Mouse (Mus musculus): ENCODE measurements at regions not wholly inside any gene's neighbourhood (a gene's known extent, or its start where the extent isn't known, plus 50 kb on each side); places are given as distances from the start of the nearest gene placed in this dataset.

GRCm38 (mm10) chr12:54361762-54362161 is 158.1 kb upstream of the Egln3 start:
- TF ChIP-seq POLR2A (IDR thresholded peaks at IDR 0.05; ENCODE audit: insufficient read depth, low read length) (no peak), EP300 (IDR thresholded peaks at IDR 0.05; ENCODE audit: insufficient read depth, low read depth, low read length) (no peak), CTCF (IDR thresholded peaks at IDR 0.05; ENCODE audit: low read depth, low read length) (no peak)
- Histone ChIP-seq H3K4me3 (ENCODE audit: low read depth, low read length) (no peak overlapping the region), H3K9me3 (replicated peaks; ENCODE audit: control insufficient read depth, insufficient read depth, low read length, poor library complexity, severe bottlenecking) (peaks cover 39% of the 10 kb centered on the region), H3K27ac (ENCODE audit: insufficient read depth, low read length) (no peak overlapping the region), H3K27me3 (ENCODE audit: control insufficient read depth, insufficient read depth, low read length, poor library complexity, severe bottlenecking) (no peaks in the 10 kb centered on the region), H3K36me3 (ENCODE audit: control insufficient read depth, insufficient read depth, low read length, poor library complexity, severe bottlenecking) (no peaks in the 10 kb centered on the region), H3K4me1 (ENCODE audit: control insufficient read depth, insufficient read depth, low read length) (no peaks in the 10 kb centered on the region), H3K9ac (ENCODE audit: low read depth, poor library complexity, severe bottlenecking) (no peak overlapping the region)

GRCm38 (mm10) chr12:54354187-54354586 is 150.5 kb upstream of the Egln3 start:
- Histone ChIP-seq H3K4me1 (ENCODE audit: control insufficient read depth, insufficient read depth, low read length) (peaks cover 8% of the 10 kb centered on the region), H3K27me3 (ENCODE audit: control insufficient read depth, insufficient read depth, low read length, poor library complexity, severe bottlenecking) (no peaks in the 10 kb centered on the region), H3K4me3 (ENCODE audit: low read depth, low read length) (no peak overlapping the region), H3K27ac (ENCODE audit: insufficient read depth, low read length) (no peak overlapping the region), H3K36me3 (ENCODE audit: control insufficient read depth, insufficient read depth, low read length, poor library complexity, severe bottlenecking) (no peaks in the 10 kb centered on the region), H3K9me3 (replicated peaks; ENCODE audit: control insufficient read depth, insufficient read depth, low read length, poor library complexity, severe bottlenecking) (peaks cover 23% of the 10 kb centered on the region), H3K9ac (ENCODE audit: low read depth, poor library complexity, severe bottlenecking) (no peak overlapping the region)
- TF ChIP-seq CTCF (IDR thresholded peaks at IDR 0.05; ENCODE audit: low read depth, low read length) (no peak), POLR2A (IDR thresholded peaks at IDR 0.05; ENCODE audit: insufficient read depth, low read length) (no peak), EP300 (IDR thresholded peaks at IDR 0.05; ENCODE audit: insufficient read depth, low read depth, low read length) (no peak)

GRCm38 (mm10) chr12:54353694-54354093 is 150.0 kb upstream of the Egln3 start:
- Histone ChIP-seq H3K9ac (ENCODE audit: low read depth, poor library complexity, severe bottlenecking) (no peak overlapping the region), H3K9me3 (replicated peaks; ENCODE audit: control insufficient read depth, insufficient read depth, low read length, poor library complexity, severe bottlenecking) (peaks cover 23% of the 10 kb centered on the region), H3K36me3 (ENCODE audit: control insufficient read depth, insufficient read depth, low read length, poor library complexity, severe bottlenecking) (no peaks in the 10 kb centered on the region), H3K27me3 (ENCODE audit: control insufficient read depth, insufficient read depth, low read length, poor library complexity, severe bottlenecking) (no peaks in the 10 kb centered on the region), H3K4me1 (ENCODE audit: control insufficient read depth, insufficient read depth, low read length) (peaks cover 8% of the 10 kb centered on the region), H3K4me3 (ENCODE audit: low read depth, low read length) (no peak overlapping the region), H3K27ac (ENCODE audit: insufficient read depth, low read length) (no peak overlapping the region)
- no peak for TF ChIP-seq CTCF (IDR thresholded peaks at IDR 0.05; ENCODE audit: low read depth, low read length)
- TF ChIP-seq POLR2A (IDR thresholded peaks at IDR 0.05; ENCODE audit: insufficient read depth, low read length) = no peak
- TF ChIP-seq EP300 (IDR thresholded peaks at IDR 0.05; ENCODE audit: insufficient read depth, low read depth, low read length) = no peak

- Histone ChIP-seq H3K9me3 (replicated peaks; ENCODE audit: control insufficient read depth, insufficient read depth, low read length, poor library complexity, severe bottlenecking) (peaks cover 21% of the 10 kb centered on the region), H3K9ac (ENCODE audit: low read depth, poor library complexity, severe bottlenecking) (no peak overlapping the region), H3K27me3 (ENCODE audit: control insufficient read depth, insufficient read depth, low read length, poor library complexity, severe bottlenecking) (no peaks in the 10 kb centered on the region), H3K4me1 (ENCODE audit: control insufficient read depth, insufficient read depth, low read length) (peaks cover 8% of the 10 kb centered on the region), H3K4me3 (ENCODE audit: low read depth, low read length) (no peak overlapping the region), H3K36me3 (ENCODE audit: control insufficient read depth, insufficient read depth, low read length, poor library complexity, severe bottlenecking) (no peaks in the 10 kb centered on the region), H3K27ac (ENCODE audit: insufficient read depth, low read length) (no peak overlapping the region)
- TF ChIP-seq POLR2A (IDR thresholded peaks at IDR 0.05; ENCODE audit: insufficient read depth, low read length) (no peak), CTCF (IDR thresholded peaks at IDR 0.05; ENCODE audit: low read depth, low read length) (no peak), EP300 (IDR thresholded peaks at IDR 0.05; ENCODE audit: insufficient read depth, low read depth, low read length) (no peak)
Observed at GRCm38 (mm10) chr12:54352963-54353606, 149.4 kb upstream of the Egln3 start.

- Histone ChIP-seq H3K9me3 (replicated peaks; ENCODE audit: control insufficient read depth, insufficient read depth, low read length, poor library complexity, severe bottlenecking) (peaks cover 8% of the 10 kb centered on the region; the same call in 1 of the 2 replicates), H3K36me3 (ENCODE audit: control insufficient read depth, insufficient read depth, low read length, poor library complexity, severe bottlenecking) (no peaks in the 10 kb centered on the region), H3K27ac (ENCODE audit: insufficient read depth, low read length) (no peak overlapping the region), H3K4me3 (ENCODE audit: low read depth, low read length) (no peak overlapping the region), H3K9ac (ENCODE audit: low read depth, poor library complexity, severe bottlenecking) (no peak overlapping the region), H3K27me3 (ENCODE audit: control insufficient read depth, insufficient read depth, low read length, poor library complexity, severe bottlenecking) (no peaks in the 10 kb centered on the region), H3K4me1 (ENCODE audit: control insufficient read depth, insufficient read depth, low read length) (peaks cover 8% of the 10 kb centered on the region)
- TF ChIP-seq POLR2A (IDR thresholded peaks at IDR 0.05; ENCODE audit: insufficient read depth, low read length) (no peak), CTCF (IDR thresholded peaks at IDR 0.05; ENCODE audit: low read depth, low read length) (no peak), EP300 (IDR thresholded peaks at IDR 0.05; ENCODE audit: insufficient read depth, low read depth, low read length) (no peak)
Observed at GRCm38 (mm10) chr12:54350293-54350692, 146.6 kb upstream of the Egln3 start.

- Histone ChIP-seq H3K27ac (ENCODE audit: insufficient read depth, low read length) (no peak overlapping the region), H3K36me3 (ENCODE audit: control insufficient read depth, insufficient read depth, low read length, poor library complexity, severe bottlenecking) (no peaks in the 10 kb centered on the region), H3K4me1 (ENCODE audit: control insufficient read depth, insufficient read depth, low read length) (peaks cover 6% of the 10 kb centered on the region), H3K9me3 (replicated peaks; ENCODE audit: control insufficient read depth, insufficient read depth, low read length, poor library complexity, severe bottlenecking) (peaks cover 8% of the 10 kb centered on the region; the same call in 1 of the 2 replicates), H3K4me3 (ENCODE audit: low read depth, low read length) (no peak overlapping the region), H3K27me3 (ENCODE audit: control insufficient read depth, insufficient read depth, low read length, poor library complexity, severe bottlenecking) (no peaks in the 10 kb centered on the region), H3K9ac (ENCODE audit: low read depth, poor library complexity, severe bottlenecking) (no peak overlapping the region)
- TF ChIP-seq EP300 (IDR thresholded peaks at IDR 0.05; ENCODE audit: insufficient read depth, low read depth, low read length) = no peak
- TF ChIP-seq CTCF (IDR thresholded peaks at IDR 0.05; ENCODE audit: low read depth, low read length) = no peak
- no peak for TF ChIP-seq POLR2A (IDR thresholded peaks at IDR 0.05; ENCODE audit: insufficient read depth, low read length)
Observed at GRCm38 (mm10) chr12:54349403-54349802, 145.7 kb upstream of the Egln3 start.
